Mouse (Mus musculus): Measurements from ENCODE around the gene Fam193a. TPM values are rescaled to one million over a fixed set of nuclear protein-coding genes. Genes with fewer than 3 reads are reported as not detected.

Gene Fam193a
- total RNA-seq, 2 experiments from 2014 or later = 14.0 to 16.3 TPM

DNA sequence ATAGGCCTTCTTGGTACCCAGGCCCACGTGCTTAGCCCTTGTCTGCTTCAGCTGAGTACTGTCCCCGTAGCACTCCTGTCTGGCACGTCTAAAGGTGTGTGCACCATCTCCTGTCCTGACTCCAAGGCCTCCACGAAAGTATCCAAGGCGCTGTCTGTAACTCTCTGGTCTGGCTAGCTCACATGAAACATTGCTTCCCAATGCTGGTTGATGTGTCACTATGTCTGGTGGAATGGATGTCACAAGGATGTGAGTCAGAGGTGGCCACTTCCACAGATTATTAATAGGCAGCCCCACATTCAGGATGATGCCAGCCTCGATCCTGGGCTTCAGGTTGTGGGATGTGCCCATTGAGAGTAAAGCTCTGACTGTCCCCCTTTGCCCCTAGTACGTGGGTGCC lies 166.1 kb downstream of the Fam193a start:
- DNase-seq = no peak
- intact Hi-C loops (cut with DNase I; ENCODE audit: low total_unique reads) = no loop called here

Other genes starting within 250 kb of the Fam193a start
- 1 to 10 TPM; 1.2 to 1.7 TPM for gene Poln, start 200.5 kb upstream of the Fam193a start, total RNA-seq (2021)
- 1 to 10 TPM; 3.4 to 3.8 TPM for gene Haus3, start 200.4 kb upstream of the Fam193a start, total RNA-seq (2021)
- gene Mxd4, start 182.2 kb upstream of the Fam193a start, total RNA-seq (2021) = 10 to 100 TPM; 46.3 to 56.6 TPM
- gene Zfyve28, start 81.5 kb upstream of the Fam193a start, total RNA-seq (2021) = 1 to 10 TPM in 1 of 2 experiments, under 1 TPM in 1; 0.66 to 1.2 TPM
- under 1 TPM in 1 of 2 experiments, not detected in 1; 0.16 TPM for gene Cfap99, start 81.3 kb upstream of the Fam193a start, total RNA-seq (2021)
- gene Rnf4, start 33.6 kb upstream of the Fam193a start, total RNA-seq (2021) = 10 to 100 TPM; 22.4 to 27.4 TPM
- gene Tnip2, start 144.1 kb downstream of the Fam193a start, total RNA-seq (2021) = 1 to 10 TPM; 2.4 to 2.7 TPM
- gene Sh3bp2, start 155.9 kb downstream of the Fam193a start, total RNA-seq (2021) = 1 to 10 TPM; 1.6 to 2.0 TPM
- gene Add1, start 203.7 kb downstream of the Fam193a start, total RNA-seq (2021) = 10 to 100 TPM; 79.1 to 93.4 TPM